Mouse (Mus musculus): ENCODE results near the gene C3.

Gene C3

GRCm38 (mm10) chr17:57249186-57250181 lies 21.5 kb upstream of the C3 start, which contains the start of gene Trip10:
TSS of gene Trip10 (plus strand) at chr17:57249455.
- DNase-seq (ENCODE audit: low read depth): no peak

- DNase-seq (ENCODE audit: low read depth): no peak
Observed at GRCm38 (mm10) chr17:57248771-57249170, 20.8 kb upstream of the C3 start.

GRCm38 (mm10) chr17:57248201-57248699 lies 20.3 kb upstream of the C3 start, which contains the start of gene Gpr108:
TSS of gene Gpr108 (minus strand) at chr17:57248446.
- DNase-seq (ENCODE audit: low read depth): peak; percentile 85

GRCm38 (mm10) chr17:57247393-57248200 lies 19.7 kb upstream of the C3 start:
- DNase-seq (ENCODE audit: low read depth): peak; percentile 100

- DNase-seq (ENCODE audit: low read depth): no peak
Observed at GRCm38 (mm10) chr17:57246663-57247392, 18.9 kb upstream of the C3 start.

GRCm38 (mm10) chr17:57245311-57245929 lies 17.5 kb upstream of the C3 start:
- DNase-seq (ENCODE audit: low read depth): no peak

GRCm38 (mm10) chr17:57243650-57244370 lies 15.9 kb upstream of the C3 start:
- DNase-seq (ENCODE audit: low read depth): no peak

- DNase-seq (ENCODE audit: low read depth): no peak
Observed at GRCm38 (mm10) chr17:57237181-57237580, 9.2 kb upstream of the C3 start.

GRCm38 (mm10) chr17:57235803-57236202 lies 7.9 kb upstream of the C3 start:
- no peak for DNase-seq (ENCODE audit: low read depth)

GRCm38 (mm10) chr17:57234254-57234928 lies 6.5 kb upstream of the C3 start:
- no peak for DNase-seq (ENCODE audit: low read depth)

- no peak for DNase-seq (ENCODE audit: low read depth)
Observed at GRCm38 (mm10) chr17:57233038-57233437, 5.1 kb upstream of the C3 start.

- no peak for DNase-seq (ENCODE audit: low read depth)
Observed at GRCm38 (mm10) chr17:57232200-57232599, 4.3 kb upstream of the C3 start.

GRCm38 (mm10) chr17:57231321-57231771 lies 3.4 kb upstream of the C3 start:
- DNase-seq (ENCODE audit: low read depth): peak; percentile 66

GRCm38 (mm10) chr17:57230728-57231125 lies 2.8 kb upstream of the C3 start:
- DNase-seq (ENCODE audit: low read depth): no peak

- no peak for DNase-seq (ENCODE audit: low read depth)
Observed at GRCm38 (mm10) chr17:57229851-57230727, 2.2 kb upstream of the C3 start.

GRCm38 (mm10) chr17:57228873-57229272 lies 937 bp upstream of the C3 start:
- DNase-seq (ENCODE audit: low read depth): no peak

GRCm38 (mm10) chr17:57227468-57227867 lies 468 bp downstream of the C3 start:
- no peak for DNase-seq (ENCODE audit: low read depth)

- no peak for DNase-seq (ENCODE audit: low read depth)
Observed at GRCm38 (mm10) chr17:57223313-57223712, 4.6 kb downstream of the C3 start.

- no peak for DNase-seq (ENCODE audit: low read depth)
Observed at GRCm38 (mm10) chr17:57221911-57222310, 6.0 kb downstream of the C3 start.
